Mouse (Mus musculus): Measurements from ENCODE around the gene Tmem30b. TPM values are rescaled to one million over a fixed set of nuclear protein-coding genes. Genes with fewer than 3 reads are reported as not detected.
"Not testable (repeated sequence)": the region's sequence is repeated elsewhere in the genome, so short reads cannot be mapped to it uniquely, and the experiment has no call there.

The Tmem30b gene
- polyA plus RNA-seq, 2 experiments, result 13.8 to 17.0 TPM

GRCm38 (mm10) chr12:73565620-73565969 lies 19.4 kb upstream of the Tmem30b start:
- H3K27me3 ChIP-seq (ENCODE audit: control insufficient read depth, insufficient read depth, low read length), result no peaks in the 10 kb centered on the region
- peak overlapping the region; percentile 47; the same call in 1 of the 2 replicates for H3K4me2 ChIP-seq (replicated peaks; ENCODE audit: low read depth, low read length, severe bottlenecking)
- H3K27ac ChIP-seq (replicated peaks; ENCODE audit: low read depth, low read length), result no peak overlapping the region
- DNase-seq (ENCODE audit: low spot score), result no peak
- H3K4me1 ChIP-seq (ENCODE audit: control insufficient read depth, insufficient read depth, low read length), result no peaks in the 10 kb centered on the region
- no peak for ATAC-seq (ENCODE audit: low FRiP score, low read depth)
- WGBS, result 67% methylated on average over 11 of the region's 11 CpGs
- no peak for TF ChIP-seq POLR2A (IDR thresholded peaks at IDR 0.05; ENCODE audit: borderline replicate concordance, extremely low read depth, insufficient read depth, insufficient read length)
- H3K36me3 ChIP-seq (ENCODE audit: control insufficient read depth, insufficient read depth, low read length), result no peaks in the 10 kb centered on the region
- no peak overlapping the region for H3K9ac ChIP-seq (ENCODE audit: low read depth, low read length, severe bottlenecking)
- peak overlapping the region; percentile 27; the same call in 1 of the 2 replicates for H3K4me3 ChIP-seq (replicated peaks; ENCODE audit: low read length)
- no peaks in the 10 kb centered on the region for H3K9me3 ChIP-seq (ENCODE audit: control insufficient read depth, low read length)

- DNase-seq (ENCODE audit: low spot score), result peak; percentile 65
- Histone ChIP-seq H3K9me3 (ENCODE audit: control insufficient read depth, low read length) (no peaks in the 10 kb centered on the region), H3K27ac (replicated peaks; ENCODE audit: low read depth, low read length) (no peak overlapping the region), H3K27me3 (ENCODE audit: control insufficient read depth, insufficient read depth, low read length) (no peaks in the 10 kb centered on the region), H3K9ac (ENCODE audit: low read depth, low read length, severe bottlenecking) (no peak overlapping the region), H3K4me2 (replicated peaks; ENCODE audit: low read depth, low read length, severe bottlenecking) (peak overlapping the region; percentile 47), H3K36me3 (ENCODE audit: control insufficient read depth, insufficient read depth, low read length) (no peaks in the 10 kb centered on the region), H3K4me3 (replicated peaks; ENCODE audit: low read length) (peak overlapping the region; percentile 27), H3K4me1 (ENCODE audit: control insufficient read depth, insufficient read depth, low read length) (no peaks in the 10 kb centered on the region)
- 19% methylated on average over 21 of the region's 21 CpGs for WGBS
- no peak for ATAC-seq (ENCODE audit: low FRiP score, low read depth)
- TF ChIP-seq POLR2A (IDR thresholded peaks at IDR 0.05; ENCODE audit: borderline replicate concordance, extremely low read depth, insufficient read depth, insufficient read length), result no peak
Observed at GRCm38 (mm10) chr12:73564795-73565619, 18.8 kb upstream of the Tmem30b start.

GRCm38 (mm10) chr12:73564176-73564575 lies 18.0 kb upstream of the Tmem30b start:
- TF ChIP-seq POLR2A (IDR thresholded peaks at IDR 0.05; ENCODE audit: borderline replicate concordance, extremely low read depth, insufficient read depth, insufficient read length), result no peak
- Histone ChIP-seq H3K27ac (replicated peaks; ENCODE audit: low read depth, low read length) (no peak overlapping the region), H3K36me3 (ENCODE audit: control insufficient read depth, insufficient read depth, low read length) (no peaks in the 10 kb centered on the region), H3K27me3 (ENCODE audit: control insufficient read depth, insufficient read depth, low read length) (no peaks in the 10 kb centered on the region), H3K9me3 (ENCODE audit: control insufficient read depth, low read length) (no peaks in the 10 kb centered on the region), H3K4me1 (ENCODE audit: control insufficient read depth, insufficient read depth, low read length) (no peaks in the 10 kb centered on the region), H3K4me2 (replicated peaks; ENCODE audit: low read depth, low read length, severe bottlenecking) (no peak overlapping the region), H3K9ac (ENCODE audit: low read depth, low read length, severe bottlenecking) (no peak overlapping the region), H3K4me3 (replicated peaks; ENCODE audit: low read length) (no peak overlapping the region)
- ATAC-seq (ENCODE audit: low FRiP score, low read depth) (no peak), DNase-seq (ENCODE audit: low spot score) (no peak)
- 19% methylated on average over 10 of the region's 10 CpGs for WGBS

- not testable (repeated sequence) for H3K4me1 ChIP-seq (ENCODE audit: control insufficient read depth, insufficient read depth, low read length); H3K27ac ChIP-seq (replicated peaks; ENCODE audit: low read depth, low read length); H3K9ac ChIP-seq (ENCODE audit: low read depth, low read length, severe bottlenecking); H3K4me3 ChIP-seq (replicated peaks; ENCODE audit: low read length); H3K9me3 ChIP-seq (ENCODE audit: control insufficient read depth, low read length); ATAC-seq (ENCODE audit: low FRiP score, low read depth); DNase-seq (ENCODE audit: low spot score); H3K27me3 ChIP-seq (ENCODE audit: control insufficient read depth, insufficient read depth, low read length); H3K36me3 ChIP-seq (ENCODE audit: control insufficient read depth, insufficient read depth, low read length); H3K4me2 ChIP-seq (replicated peaks; ENCODE audit: low read depth, low read length, severe bottlenecking)
- WGBS, result 64% methylated on average over 6 of the region's 6 CpGs
Observed at GRCm38 (mm10) chr12:73563122-73563521, 16.9 kb upstream of the Tmem30b start.

- Histone ChIP-seq H3K4me3 (replicated peaks; ENCODE audit: low read length) (no peak overlapping the region), H3K27me3 (ENCODE audit: control insufficient read depth, insufficient read depth, low read length) (no peaks in the 10 kb centered on the region), H3K9me3 (ENCODE audit: control insufficient read depth, low read length) (no peaks in the 10 kb centered on the region), H3K27ac (replicated peaks; ENCODE audit: low read depth, low read length) (no peak overlapping the region), H3K4me1 (ENCODE audit: control insufficient read depth, insufficient read depth, low read length) (no peaks in the 10 kb centered on the region), H3K36me3 (ENCODE audit: control insufficient read depth, insufficient read depth, low read length) (no peaks in the 10 kb centered on the region), H3K4me2 (replicated peaks; ENCODE audit: low read depth, low read length, severe bottlenecking) (no peak overlapping the region), H3K9ac (ENCODE audit: low read depth, low read length, severe bottlenecking) (no peak overlapping the region)
- no peak for TF ChIP-seq POLR2A (IDR thresholded peaks at IDR 0.05; ENCODE audit: borderline replicate concordance, extremely low read depth, insufficient read depth, insufficient read length)
- WGBS, result 51% methylated on average over 7 of the region's 7 CpGs
- ATAC-seq (ENCODE audit: low FRiP score, low read depth) (no peak), DNase-seq (ENCODE audit: low spot score) (no peak)
Observed at GRCm38 (mm10) chr12:73560091-73560490, 13.9 kb upstream of the Tmem30b start.

All from limb, embryonic 14.5 days (tissue).